Mouse (Mus musculus): ENCODE results near the gene Col4a3. TPM values are rescaled to one million over a fixed set of nuclear protein-coding genes. Genes with fewer than 3 reads are reported as not detected.

The Col4a3 gene
- polyA plus RNA-seq, 1 experiment: not detected

DNA sequence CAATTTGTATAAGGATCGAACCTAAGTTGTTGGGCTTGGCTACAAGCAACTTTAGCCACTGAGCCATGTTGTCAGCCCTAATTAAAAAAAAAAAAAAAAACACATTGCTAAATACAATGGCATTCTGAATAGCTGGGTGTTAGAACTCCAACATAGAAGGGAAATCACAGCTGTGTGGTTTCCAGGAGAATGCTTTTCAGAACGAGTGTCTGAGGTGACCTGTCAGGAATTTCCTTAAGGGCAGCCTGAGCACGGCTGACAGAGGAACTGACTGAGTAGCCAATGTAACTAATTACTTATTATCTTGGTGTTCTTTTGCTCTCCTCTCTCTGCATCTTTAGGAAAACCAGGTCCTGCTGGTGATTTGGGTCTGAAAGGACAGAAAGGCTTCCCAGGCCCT lies 109.2 kb downstream of the Col4a3 start:
- Histone ChIP-seq H3K36me3 (ENCODE audit: control insufficient read depth, insufficient read depth, low read length, poor library complexity, severe bottlenecking) (no peaks in the 10 kb centered on the region), H3K9ac (ENCODE audit: low read depth, poor library complexity, severe bottlenecking) (no peak overlapping the region), H3K4me3 (ENCODE audit: low read depth, low read length) (no peak overlapping the region), H3K27ac (ENCODE audit: insufficient read depth, low read length) (no peak overlapping the region), H3K9me3 (replicated peaks; ENCODE audit: control insufficient read depth, insufficient read depth, low read length, poor library complexity, severe bottlenecking) (no peaks in the 10 kb centered on the region), H3K27me3 (ENCODE audit: control insufficient read depth, insufficient read depth, low read length, poor library complexity, severe bottlenecking) (no peaks in the 10 kb centered on the region), H3K4me1 (ENCODE audit: control insufficient read depth, insufficient read depth, low read length) (no peaks in the 10 kb centered on the region)
- TF ChIP-seq EP300 (IDR thresholded peaks at IDR 0.05; ENCODE audit: insufficient read depth, low read depth, low read length) (no peak), CTCF (IDR thresholded peaks at IDR 0.05; ENCODE audit: low read depth, low read length) (no peak), POLR2A (IDR thresholded peaks at IDR 0.05; ENCODE audit: insufficient read depth, low read length) (no peak)

DNA sequence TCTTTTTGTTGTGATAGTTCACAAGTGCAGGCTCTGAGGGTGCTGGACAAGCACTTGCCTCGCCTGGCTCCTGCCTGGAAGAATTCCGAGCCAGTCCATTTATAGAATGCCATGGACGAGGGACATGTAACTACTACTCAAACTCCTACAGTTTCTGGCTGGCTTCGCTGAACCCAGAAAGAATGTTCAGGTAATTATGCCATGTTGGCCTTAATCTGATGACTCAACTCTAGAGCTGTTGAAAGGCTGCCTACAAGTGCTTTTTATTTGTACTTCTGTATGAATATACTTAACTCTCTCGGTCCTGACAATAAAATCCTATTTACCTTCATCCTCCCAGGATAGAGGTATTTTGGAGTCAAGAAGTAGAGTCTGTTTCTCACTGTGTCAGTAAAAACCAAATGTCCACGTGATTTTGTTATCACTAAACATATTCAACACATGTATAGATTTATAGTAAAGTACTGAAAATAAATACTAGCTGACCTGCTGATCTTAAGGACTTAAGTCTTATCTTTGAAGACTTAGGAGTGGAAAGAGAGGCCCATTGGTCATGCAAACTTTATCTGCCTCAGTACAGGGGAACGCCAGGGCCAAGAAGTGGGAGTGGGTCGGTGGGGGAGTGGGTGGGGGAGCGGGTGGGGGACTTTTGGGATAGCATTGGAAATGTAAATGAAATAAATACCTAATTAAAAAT lies 131.2 kb downstream of the Col4a3 start:
- Histone ChIP-seq H3K4me1 (ENCODE audit: control insufficient read depth, insufficient read depth, low read length) (no peaks in the 10 kb centered on the region), H3K9me3 (replicated peaks; ENCODE audit: control insufficient read depth, insufficient read depth, low read length, poor library complexity, severe bottlenecking) (no peaks in the 10 kb centered on the region), H3K27me3 (ENCODE audit: control insufficient read depth, insufficient read depth, low read length, poor library complexity, severe bottlenecking) (no peaks in the 10 kb centered on the region), H3K4me3 (ENCODE audit: low read depth, low read length) (no peak overlapping the region), H3K36me3 (ENCODE audit: control insufficient read depth, insufficient read depth, low read length, poor library complexity, severe bottlenecking) (no peaks in the 10 kb centered on the region), H3K9ac (ENCODE audit: low read depth, poor library complexity, severe bottlenecking) (no peak overlapping the region), H3K27ac (ENCODE audit: insufficient read depth, low read length) (no peak overlapping the region)
- TF ChIP-seq CTCF (IDR thresholded peaks at IDR 0.05; ENCODE audit: low read depth, low read length): no peak
- no peak for TF ChIP-seq EP300 (IDR thresholded peaks at IDR 0.05; ENCODE audit: insufficient read depth, low read depth, low read length)
- no peak for TF ChIP-seq POLR2A (IDR thresholded peaks at IDR 0.05; ENCODE audit: insufficient read depth, low read length)

DNA sequence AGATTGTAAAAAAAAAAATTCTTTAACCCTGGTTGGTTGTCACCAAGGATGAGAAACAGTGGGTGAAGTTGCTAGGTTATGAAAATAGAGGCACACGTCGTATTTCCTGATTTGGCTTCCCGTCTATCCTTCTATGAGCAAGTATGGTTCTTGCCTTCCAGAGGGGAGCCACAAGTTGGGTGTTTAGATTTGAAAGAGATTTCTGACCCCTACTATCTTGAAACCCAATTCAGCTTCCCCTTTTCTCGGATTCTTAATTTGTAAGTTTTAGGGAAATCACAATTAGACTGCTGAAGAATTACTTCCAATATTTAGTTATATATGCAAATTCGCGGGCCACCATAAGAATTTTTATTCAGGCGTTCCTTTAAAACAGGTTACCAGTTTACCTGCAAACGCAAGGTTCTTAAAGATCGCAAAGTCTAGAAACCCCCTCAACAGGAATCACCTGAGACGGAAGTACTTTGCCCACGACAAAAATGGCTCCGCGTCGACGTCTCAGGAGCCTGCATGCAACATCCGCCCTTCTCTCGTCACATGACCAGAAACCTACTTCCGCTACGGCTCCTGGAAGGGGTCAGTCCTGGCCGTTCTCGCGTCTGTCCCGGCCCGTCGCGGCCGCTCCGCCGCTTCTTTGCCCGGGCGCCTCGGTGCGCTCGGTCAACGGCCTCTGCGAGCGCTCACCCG lies 137.8 kb downstream of the Col4a3 start, which contains the start of gene Mff:
Mff (plus strand) TSS at position 552 of the 687 bp plus-strand sequence.
- Histone ChIP-seq H3K9ac (ENCODE audit: low read depth, poor library complexity, severe bottlenecking) (peak within 1 kb of the TSS; percentile 95), H3K4me3 (ENCODE audit: low read depth, low read length) (peak within 1 kb of the TSS; percentile 88), H3K9me3 (replicated peaks; ENCODE audit: control insufficient read depth, insufficient read depth, low read length, poor library complexity, severe bottlenecking) (no peaks in the 10 kb centered on the region), H3K36me3 (ENCODE audit: control insufficient read depth, insufficient read depth, low read length, poor library complexity, severe bottlenecking) (peaks cover 4% of the 10 kb centered on the region), H3K27me3 (ENCODE audit: control insufficient read depth, insufficient read depth, low read length, poor library complexity, severe bottlenecking) (no peaks in the 10 kb centered on the region), H3K4me1 (ENCODE audit: control insufficient read depth, insufficient read depth, low read length) (no peaks in the 10 kb centered on the region), H3K27ac (ENCODE audit: insufficient read depth, low read length) (no peak within 1 kb of the TSS)
- peak; percentile 76 for TF ChIP-seq EP300 (IDR thresholded peaks at IDR 0.05; ENCODE audit: insufficient read depth, low read depth, low read length)
- TF ChIP-seq CTCF (IDR thresholded peaks at IDR 0.05; ENCODE audit: low read depth, low read length): no peak

DNA sequence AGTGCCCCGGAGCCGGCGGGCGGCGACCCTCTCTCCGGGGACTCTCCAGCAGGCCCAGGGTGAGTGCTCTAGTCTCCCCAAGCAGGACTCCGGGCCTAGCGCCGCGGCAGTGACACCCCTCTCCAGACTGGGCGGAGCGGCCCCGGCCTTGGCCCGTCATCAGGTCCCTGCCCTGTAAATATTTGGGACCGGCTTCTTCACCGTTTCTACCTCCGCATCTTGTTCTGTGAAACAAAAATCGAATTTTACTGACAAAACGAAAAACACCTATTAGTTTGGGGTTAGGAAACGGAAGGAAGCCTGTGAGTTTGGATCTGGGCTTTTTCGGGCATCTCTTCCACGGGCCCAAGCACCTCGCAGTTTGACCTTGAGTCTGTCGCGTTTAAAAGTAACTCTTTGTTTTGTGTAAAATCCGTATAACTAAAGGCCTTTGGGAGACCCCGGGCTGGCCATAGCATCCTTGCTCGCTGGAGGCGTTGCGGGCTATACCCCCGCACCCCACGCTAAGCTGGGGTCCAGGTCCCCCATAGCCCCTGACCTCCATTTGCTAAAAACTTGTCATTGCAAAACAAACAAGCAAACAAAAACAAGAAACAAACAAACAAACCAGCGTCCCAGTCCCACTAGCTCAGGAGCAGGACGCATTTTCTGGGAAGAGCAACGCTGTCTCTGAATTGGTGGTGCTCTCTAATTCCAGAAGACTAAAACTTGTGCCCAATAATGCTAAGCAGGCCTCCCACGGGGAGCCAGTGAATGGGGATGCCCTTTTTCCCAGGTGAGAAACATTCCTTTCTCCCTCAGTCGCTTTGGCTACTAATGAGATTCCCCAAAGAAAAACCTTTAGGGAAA lies 138.5 kb downstream of the Col4a3 start:
- no peak for TF ChIP-seq CTCF (IDR thresholded peaks at IDR 0.05; ENCODE audit: low read depth, low read length)
- TF ChIP-seq EP300 (IDR thresholded peaks at IDR 0.05; ENCODE audit: insufficient read depth, low read depth, low read length): no peak
- no peak for TF ChIP-seq POLR2A (IDR thresholded peaks at IDR 0.05; ENCODE audit: insufficient read depth, low read length)
- Histone ChIP-seq H3K9me3 (replicated peaks; ENCODE audit: control insufficient read depth, insufficient read depth, low read length, poor library complexity, severe bottlenecking) (no peaks in the 10 kb centered on the region), H3K4me1 (ENCODE audit: control insufficient read depth, insufficient read depth, low read length) (no peaks in the 10 kb centered on the region), H3K4me3 (ENCODE audit: low read depth, low read length) (peak overlapping the region; percentile 88), H3K27me3 (ENCODE audit: control insufficient read depth, insufficient read depth, low read length, poor library complexity, severe bottlenecking) (no peaks in the 10 kb centered on the region), H3K27ac (ENCODE audit: insufficient read depth, low read length) (no peak overlapping the region), H3K36me3 (ENCODE audit: control insufficient read depth, insufficient read depth, low read length, poor library complexity, severe bottlenecking) (peaks cover 8% of the 10 kb centered on the region), H3K9ac (ENCODE audit: low read depth, poor library complexity, severe bottlenecking) (peak overlapping the region; percentile 95)

DNA sequence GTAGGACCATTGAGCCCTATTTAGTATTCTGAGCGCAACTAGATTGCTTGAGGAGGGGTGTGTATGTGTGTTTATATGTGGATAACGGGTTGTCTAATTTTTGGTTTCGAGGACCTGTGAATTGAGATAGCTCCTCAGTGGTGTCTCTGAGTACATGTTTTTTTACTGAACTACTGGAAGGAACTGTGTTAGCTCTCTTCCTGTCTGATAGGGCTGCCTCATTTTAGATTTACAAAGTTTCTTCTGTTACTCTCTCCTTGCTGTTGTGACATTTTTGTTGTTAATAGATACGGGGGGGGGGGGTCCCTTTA lies 139.1 kb downstream of the Col4a3 start:
- Histone ChIP-seq H3K4me3 (ENCODE audit: low read depth, low read length) (no peak overlapping the region), H3K9me3 (replicated peaks; ENCODE audit: control insufficient read depth, insufficient read depth, low read length, poor library complexity, severe bottlenecking) (no peaks in the 10 kb centered on the region), H3K36me3 (ENCODE audit: control insufficient read depth, insufficient read depth, low read length, poor library complexity, severe bottlenecking) (peaks cover 12% of the 10 kb centered on the region), H3K9ac (ENCODE audit: low read depth, poor library complexity, severe bottlenecking) (peak overlapping the region; percentile 95), H3K27ac (ENCODE audit: insufficient read depth, low read length) (no peak overlapping the region), H3K27me3 (ENCODE audit: control insufficient read depth, insufficient read depth, low read length, poor library complexity, severe bottlenecking) (no peaks in the 10 kb centered on the region), H3K4me1 (ENCODE audit: control insufficient read depth, insufficient read depth, low read length) (no peaks in the 10 kb centered on the region)
- TF ChIP-seq CTCF (IDR thresholded peaks at IDR 0.05; ENCODE audit: low read depth, low read length) (no peak), EP300 (IDR thresholded peaks at IDR 0.05; ENCODE audit: insufficient read depth, low read depth, low read length) (no peak), POLR2A (IDR thresholded peaks at IDR 0.05; ENCODE audit: insufficient read depth, low read length) (no peak)
